Mouse (Mus musculus): ENCODE results near the gene Eif3j1. TPM values are rescaled to one million over a fixed set of nuclear protein-coding genes. Genes with fewer than 3 reads are reported as not detected.
"Not testable (repeated sequence)": the region's sequence is repeated elsewhere in the genome, so short reads cannot be mapped to it uniquely, and the experiment has no call there.

Gene Eif3j1
- polyA plus RNA-seq, 1 experiment = 5.4 TPM

- no peaks in the 10 kb centered on the region for H3K4me1 ChIP-seq (ENCODE audit: control insufficient read depth, insufficient read depth, low read length)
- TF ChIP-seq POLR2A (IDR thresholded peaks at IDR 0.05; ENCODE audit: borderline replicate concordance, low read depth, low read length) (no peak), CTCF (IDR thresholded peaks at IDR 0.05; ENCODE audit: low read depth, low read length) (no peak)
- H3K4me3 ChIP-seq (ENCODE audit: insufficient read depth, low read length) = no peak overlapping the region
- no peak overlapping the region for H3K27ac ChIP-seq (ENCODE audit: insufficient read depth, low read depth, low read length)
These were observed 15.6 kb downstream of the Eif3j1 start for GRCm38 (mm10) chr2:122043926-122044325.

DNA sequence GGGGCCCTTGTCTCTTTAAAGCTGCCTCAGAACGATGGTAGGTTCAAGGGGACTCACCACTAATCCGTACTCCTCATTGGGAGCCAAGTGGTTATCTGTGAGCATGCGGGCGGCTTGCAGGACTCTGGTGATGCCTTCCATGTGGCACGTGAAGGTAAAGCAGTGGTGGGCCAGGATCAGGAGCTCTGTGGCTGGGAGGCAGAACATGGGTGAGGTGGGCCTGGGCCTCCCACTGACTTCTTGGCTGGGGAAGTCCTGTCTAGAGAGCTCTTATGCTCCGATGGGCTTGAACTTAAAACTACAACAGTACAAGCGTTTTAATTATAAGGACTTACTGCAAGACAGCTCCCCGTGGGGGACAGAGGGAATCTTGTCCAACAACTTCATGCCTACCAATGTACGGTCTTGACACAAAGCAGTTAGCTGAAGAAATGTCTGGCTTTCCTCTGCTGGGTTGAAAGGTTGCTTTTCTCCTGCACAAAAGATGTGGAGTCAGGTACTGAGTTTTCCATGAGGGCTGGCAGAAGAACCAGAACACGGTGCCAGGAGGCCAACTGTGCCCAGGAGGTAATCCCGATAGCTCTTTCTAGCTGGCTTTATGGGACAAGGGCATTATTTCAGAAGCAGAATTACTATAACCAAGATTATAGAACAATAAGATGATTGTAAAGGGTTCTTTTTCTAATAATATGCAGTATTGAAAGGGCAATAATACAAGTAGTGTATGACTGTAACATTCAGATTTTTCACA lies 31.2 kb downstream of the Eif3j1 start:
- no peaks in the 10 kb centered on the region for H3K4me1 ChIP-seq (ENCODE audit: control insufficient read depth, insufficient read depth, low read length)
- no peak overlapping the region for H3K4me3 ChIP-seq (ENCODE audit: insufficient read depth, low read length)
- TF ChIP-seq CTCF (IDR thresholded peaks at IDR 0.05; ENCODE audit: low read depth, low read length) (no peak), POLR2A (IDR thresholded peaks at IDR 0.05; ENCODE audit: borderline replicate concordance, low read depth, low read length) (no peak)
- H3K27ac ChIP-seq (ENCODE audit: insufficient read depth, low read depth, low read length) = no peak overlapping the region

- no peak for TF ChIP-seq CTCF (IDR thresholded peaks at IDR 0.05; ENCODE audit: low read depth, low read length)
- no peak for TF ChIP-seq POLR2A (IDR thresholded peaks at IDR 0.05; ENCODE audit: borderline replicate concordance, low read depth, low read length)
- peaks cover 4% of the 10 kb centered on the region for H3K4me1 ChIP-seq (ENCODE audit: control insufficient read depth, insufficient read depth, low read length)
- no peak overlapping the region for H3K27ac ChIP-seq (ENCODE audit: insufficient read depth, low read depth, low read length)
- H3K4me3 ChIP-seq (ENCODE audit: insufficient read depth, low read length) = no peak overlapping the region
These were observed 37.0 kb downstream of the Eif3j1 start for GRCm38 (mm10) chr2:122065200-122065969.

GRCm38 (mm10) chr2:122066241-122066640 lies 37.9 kb downstream of the Eif3j1 start:
- no peak for TF ChIP-seq POLR2A (IDR thresholded peaks at IDR 0.05; ENCODE audit: borderline replicate concordance, low read depth, low read length)
- no peak for TF ChIP-seq CTCF (IDR thresholded peaks at IDR 0.05; ENCODE audit: low read depth, low read length)
- Histone ChIP-seq H3K27ac (ENCODE audit: insufficient read depth, low read depth, low read length) (no peak overlapping the region), H3K4me3 (ENCODE audit: insufficient read depth, low read length) (no peak overlapping the region)

GRCm38 (mm10) chr2:122069144-122069912 lies 41.0 kb downstream of the Eif3j1 start:
- TF ChIP-seq CTCF (IDR thresholded peaks at IDR 0.05; ENCODE audit: low read depth, low read length) (no peak), POLR2A (IDR thresholded peaks at IDR 0.05; ENCODE audit: borderline replicate concordance, low read depth, low read length) (no peak)
- Histone ChIP-seq H3K4me1 (ENCODE audit: control insufficient read depth, insufficient read depth, low read length) (peaks cover 16% of the 10 kb centered on the region), H3K4me3 (ENCODE audit: insufficient read depth, low read length) (no peak overlapping the region), H3K27ac (ENCODE audit: insufficient read depth, low read depth, low read length) (no peak overlapping the region)

More at GRCm38 (mm10) chr2:122066241-122066640, 37.9 kb downstream of the Eif3j1 start:
- peaks cover 9% of the 10 kb centered on the region for H3K4me1 ChIP-seq (ENCODE audit: control insufficient read depth, insufficient read depth, low read length)

- no peak for TF ChIP-seq POLR2A (IDR thresholded peaks at IDR 0.05; ENCODE audit: borderline replicate concordance, low read depth, low read length)
- peak; percentile 81 for TF ChIP-seq CTCF (IDR thresholded peaks at IDR 0.05; ENCODE audit: low read depth, low read length)
- Histone ChIP-seq H3K4me1 (ENCODE audit: control insufficient read depth, insufficient read depth, low read length) (peaks cover 16% of the 10 kb centered on the region), H3K4me3 (ENCODE audit: insufficient read depth, low read length) (no peak overlapping the region), H3K27ac (ENCODE audit: insufficient read depth, low read depth, low read length) (no peak overlapping the region)
These were observed 41.6 kb downstream of the Eif3j1 start for GRCm38 (mm10) chr2:122069922-122070321.

GRCm38 (mm10) chr2:122081728-122082456 lies 53.5 kb downstream of the Eif3j1 start:
- no peak overlapping the region for H3K27ac ChIP-seq (ENCODE audit: insufficient read depth, low read depth, low read length)
- H3K4me3 ChIP-seq (ENCODE audit: insufficient read depth, low read length) = no peak overlapping the region
- no peaks in the 10 kb centered on the region for H3K4me1 ChIP-seq (ENCODE audit: control insufficient read depth, insufficient read depth, low read length)
- TF ChIP-seq POLR2A (IDR thresholded peaks at IDR 0.05; ENCODE audit: borderline replicate concordance, low read depth, low read length) (no peak), CTCF (IDR thresholded peaks at IDR 0.05; ENCODE audit: low read depth, low read length) (no peak)

DNA sequence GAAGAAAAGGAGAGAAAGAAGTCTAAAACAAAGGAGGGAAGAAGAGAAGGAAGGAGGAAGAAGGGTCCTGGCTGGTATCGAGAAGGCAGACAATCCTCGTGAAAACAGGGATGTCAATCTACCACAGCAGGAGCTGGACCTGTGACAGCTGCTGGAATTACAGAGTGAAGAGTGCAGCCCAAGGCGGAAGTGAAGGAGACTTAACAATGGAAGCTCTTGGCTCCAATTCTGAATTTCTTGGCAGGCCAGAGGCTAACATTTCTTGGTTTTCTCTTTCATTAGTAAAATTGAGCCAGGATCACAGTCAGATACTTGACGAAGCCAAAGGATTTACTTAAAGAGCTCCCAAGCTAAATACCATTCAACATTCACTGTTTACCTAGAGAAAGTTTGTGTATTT lies 58.1 kb downstream of the Eif3j1 start:
- H3K27ac ChIP-seq (ENCODE audit: insufficient read depth, low read depth, low read length) = no peak overlapping the region
- no peak overlapping the region for H3K4me3 ChIP-seq (ENCODE audit: insufficient read depth, low read length)
- no peaks in the 10 kb centered on the region for H3K4me1 ChIP-seq (ENCODE audit: control insufficient read depth, insufficient read depth, low read length)
- TF ChIP-seq CTCF (IDR thresholded peaks at IDR 0.05; ENCODE audit: low read depth, low read length) (no peak), POLR2A (IDR thresholded peaks at IDR 0.05; ENCODE audit: borderline replicate concordance, low read depth, low read length) (no peak)

DNA sequence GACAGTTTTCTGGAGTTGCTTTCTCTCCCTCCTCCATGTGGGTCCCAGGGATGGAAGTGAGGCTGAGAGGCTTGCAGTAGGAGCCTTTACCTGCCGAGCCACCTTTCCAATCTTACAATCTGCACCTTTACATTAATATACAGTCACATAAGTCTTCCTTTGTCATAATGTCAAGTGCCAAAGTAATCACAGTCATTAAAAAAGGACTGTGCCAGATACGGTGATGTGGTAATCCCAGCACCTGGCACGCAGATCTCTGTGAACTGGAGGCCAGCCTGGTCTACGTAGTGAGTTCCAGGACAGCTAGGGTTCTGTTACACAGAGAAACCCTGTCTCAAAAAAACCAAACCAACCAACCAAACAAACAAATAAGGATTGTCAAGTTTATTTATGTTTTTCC lies 65.5 kb downstream of the Eif3j1 start:
- Histone ChIP-seq H3K4me3 (ENCODE audit: insufficient read depth, low read length) (no peak overlapping the region), H3K4me1 (ENCODE audit: control insufficient read depth, insufficient read depth, low read length) (no peaks in the 10 kb centered on the region), H3K27ac (ENCODE audit: insufficient read depth, low read depth, low read length) (no peak overlapping the region)
- TF ChIP-seq CTCF (IDR thresholded peaks at IDR 0.05; ENCODE audit: low read depth, low read length) (no peak), POLR2A (IDR thresholded peaks at IDR 0.05; ENCODE audit: borderline replicate concordance, low read depth, low read length) (no peak)

GRCm38 (mm10) chr2:122097686-122098085 lies 69.3 kb downstream of the Eif3j1 start:
- H3K27ac ChIP-seq (ENCODE audit: insufficient read depth, low read depth, low read length); H3K4me3 ChIP-seq (ENCODE audit: insufficient read depth, low read length); H3K4me1 ChIP-seq (ENCODE audit: control insufficient read depth, insufficient read depth, low read length): not testable (repeated sequence)
